Mouse (Mus musculus) cerebellum, adult 18-20 months (tissue): ENCODE measurements around the gene Gzmg.
"Not testable (repeated sequence)": the region's sequence is repeated elsewhere in the genome, so short reads cannot be mapped to it uniquely, and the experiment has no call there.

Source experiments
- DNase-seq, 2 experiments: peaks; one replicate each; pipeline ENCODE4 v3.0.0; 2021

Gene Gzmg

GRCm38 (mm10) chr14:56159479-56159878 lies at the start of gene Gzmg:
Gene Gzmg (minus strand): TSS chr14:56159579.
- DNase-seq: not testable (repeated sequence)

- no peak for DNase-seq
These were observed 46.2 kb upstream of the Gzmg start for GRCm38 (mm10) chr14:56205613-56206012.

- not testable (repeated sequence) for DNase-seq
These were observed 45.6 kb upstream of the Gzmg start for GRCm38 (mm10) chr14:56205021-56205420.

- DNase-seq: peak; percentile 63 to 68
These were observed 44.6 kb upstream of the Gzmg start for GRCm38 (mm10) chr14:56203975-56204374.

- DNase-seq: no peak
These were observed 27.6 kb upstream of the Gzmg start for GRCm38 (mm10) chr14:56186946-56187345.

- no peak for DNase-seq
These were observed 27.1 kb upstream of the Gzmg start for GRCm38 (mm10) chr14:56186521-56186920.

DNA sequence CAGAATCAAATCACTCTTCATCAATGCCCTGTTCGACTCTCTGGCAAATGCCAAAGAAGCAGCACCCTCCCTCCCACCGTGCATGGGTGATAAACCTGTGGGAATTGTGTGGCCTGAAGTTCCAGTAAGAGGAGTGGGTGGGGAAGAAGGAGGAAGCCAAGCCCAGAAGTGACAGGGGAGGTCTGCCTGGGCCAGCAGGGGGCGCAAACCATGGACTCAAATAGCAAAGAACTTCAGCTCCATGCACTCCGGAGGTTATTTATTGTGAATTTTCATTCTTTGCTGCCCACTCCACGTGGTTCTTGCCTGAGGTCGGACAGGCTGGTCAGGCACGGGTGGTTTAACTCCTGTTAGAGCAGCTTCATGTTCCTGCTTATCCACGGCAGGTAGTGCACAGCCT lies 18.3 kb upstream of the Gzmg start:
- DNase-seq: peak; percentile 13 to 17

DNA sequence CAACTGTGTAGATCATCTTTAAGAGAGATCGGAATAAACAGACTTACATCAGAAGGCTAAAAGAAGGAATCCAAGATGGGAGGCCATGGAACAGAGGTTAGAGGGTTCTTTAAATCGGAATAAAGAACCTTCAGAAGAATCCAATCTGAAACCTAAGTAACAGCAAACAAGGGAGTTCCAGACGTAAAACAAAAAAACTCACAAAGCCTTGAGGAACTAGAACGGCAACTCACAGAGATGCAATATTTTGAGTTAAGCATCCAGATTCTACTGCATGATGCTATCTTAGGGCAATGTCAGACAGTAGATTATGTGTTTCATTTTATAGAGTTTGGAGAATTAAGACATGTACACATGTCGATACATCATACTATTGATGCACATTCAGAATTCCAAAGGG lies 15.1 kb upstream of the Gzmg start, which contains the start of gene Gzmn:
Gene Gzmn, minus strand, starts transcription at position 101 of the 400 bp plus-strand sequence.
- no peak for DNase-seq

DNA sequence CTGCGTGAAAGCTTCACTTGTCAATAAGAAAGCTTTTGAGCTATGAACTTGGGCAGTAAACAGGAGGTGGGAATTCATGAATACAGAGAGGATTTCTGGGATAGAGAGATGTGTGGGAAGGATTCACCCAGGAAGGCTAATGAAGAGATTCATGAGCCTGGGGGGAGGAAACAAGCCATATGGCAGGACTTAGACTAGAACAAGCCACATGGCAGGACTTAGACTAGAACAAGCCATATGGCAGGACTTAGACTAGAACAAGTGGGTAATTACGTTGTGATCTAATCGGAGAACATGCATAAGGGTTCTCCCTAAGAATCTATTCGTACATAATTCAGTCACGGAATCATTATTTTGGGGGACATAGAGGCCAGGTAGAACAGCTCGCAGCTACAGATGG lies 14.0 kb upstream of the Gzmg start:
- peak; percentile 27 to 45 for DNase-seq

DNA sequence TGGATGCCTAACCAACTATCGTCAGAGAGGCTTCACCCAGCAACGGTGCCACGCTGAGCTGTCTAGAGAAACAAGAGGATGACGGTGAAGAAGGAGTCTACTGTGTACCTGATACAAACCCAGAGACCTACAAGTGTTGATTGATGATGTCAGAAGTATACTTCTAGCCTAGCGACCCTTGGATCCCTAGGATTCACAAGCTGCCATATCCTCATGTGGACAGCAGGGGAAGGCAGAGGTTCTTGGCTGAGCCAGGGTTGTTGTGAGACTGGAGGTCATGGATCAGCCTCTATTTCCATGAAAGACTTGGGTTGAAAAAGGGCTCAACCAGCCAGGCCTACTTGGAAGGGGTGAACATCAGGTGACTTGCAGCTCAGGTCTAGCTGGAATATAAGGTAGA lies 13.4 kb upstream of the Gzmg start:
- DNase-seq: no peak

GRCm38 (mm10) chr14:56168009-56168408 lies 8.6 kb upstream of the Gzmg start:
- DNase-seq: no peak

DNA sequence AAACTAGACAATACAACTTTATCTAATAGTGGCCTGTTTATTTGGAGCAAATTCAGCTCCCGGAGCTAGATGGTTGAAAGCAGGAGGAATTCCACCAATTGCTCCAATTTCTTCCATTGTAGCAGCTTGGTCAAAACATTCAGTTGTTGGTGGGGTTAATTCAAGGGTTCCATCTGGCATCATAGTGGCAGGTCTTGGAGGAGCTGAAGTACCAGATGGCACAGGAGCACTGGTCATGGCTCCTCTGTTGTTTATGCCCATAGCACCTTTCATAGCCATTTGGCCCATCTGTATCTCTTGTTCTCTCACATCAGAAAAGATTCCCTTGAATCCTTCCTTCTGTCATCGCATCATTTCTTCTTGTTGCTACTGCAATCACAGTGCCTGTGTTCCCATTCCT lies 2.7 kb upstream of the Gzmg start:
- peak; percentile 38 to 57 for DNase-seq

GRCm38 (mm10) chr14:56155340-56155739 lies 4.0 kb downstream of the Gzmg start:
- DNase-seq: no peak

GRCm38 (mm10) chr14:56133675-56134074 lies 25.7 kb downstream of the Gzmg start:
- DNase-seq: not testable (repeated sequence)

DNA sequence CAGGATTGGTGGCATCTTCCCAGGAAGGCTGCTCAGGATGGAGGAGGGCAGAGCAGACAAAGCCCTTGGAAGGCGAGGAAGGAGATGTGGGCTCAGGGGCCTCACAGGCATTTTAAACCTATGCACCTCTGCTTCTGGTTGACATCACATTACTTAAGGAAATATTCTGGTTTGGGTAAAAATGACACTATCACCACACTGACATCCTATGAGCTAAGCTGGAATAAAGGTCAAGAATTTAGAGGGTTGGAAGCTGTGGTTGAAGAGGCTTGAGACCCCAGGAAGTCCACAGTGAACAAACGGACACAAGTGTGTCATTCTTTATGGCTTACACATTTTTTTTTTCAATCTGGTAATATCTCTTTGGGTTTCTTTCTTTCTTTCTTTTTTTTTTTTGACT lies 26.9 kb downstream of the Gzmg start, which contains the start of gene Gzmd:
Gene Gzmd, minus strand, starts transcription at position 101 of the 400 bp plus-strand sequence.
- DNase-seq: not testable (repeated sequence)

DNA sequence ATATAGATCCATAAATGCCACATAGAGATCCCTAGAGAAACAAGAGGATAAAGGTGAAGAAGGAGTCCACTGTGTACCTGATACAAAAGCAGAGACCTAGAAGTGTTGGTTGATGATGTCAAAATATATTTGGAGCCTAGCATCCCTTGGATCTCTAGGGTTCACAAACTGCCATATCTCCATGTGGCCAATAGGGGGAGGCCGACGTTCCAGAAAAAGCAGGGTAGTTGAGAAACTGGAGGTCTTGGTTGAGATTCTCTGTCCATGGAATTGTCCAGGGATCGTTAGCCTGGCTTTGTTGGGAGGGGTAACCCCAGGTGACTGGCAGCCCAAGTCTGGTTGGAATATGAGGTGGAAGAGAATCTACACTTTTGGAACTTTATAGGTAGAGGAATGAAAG lies 31.0 kb downstream of the Gzmg start:
- no peak for DNase-seq

DNA sequence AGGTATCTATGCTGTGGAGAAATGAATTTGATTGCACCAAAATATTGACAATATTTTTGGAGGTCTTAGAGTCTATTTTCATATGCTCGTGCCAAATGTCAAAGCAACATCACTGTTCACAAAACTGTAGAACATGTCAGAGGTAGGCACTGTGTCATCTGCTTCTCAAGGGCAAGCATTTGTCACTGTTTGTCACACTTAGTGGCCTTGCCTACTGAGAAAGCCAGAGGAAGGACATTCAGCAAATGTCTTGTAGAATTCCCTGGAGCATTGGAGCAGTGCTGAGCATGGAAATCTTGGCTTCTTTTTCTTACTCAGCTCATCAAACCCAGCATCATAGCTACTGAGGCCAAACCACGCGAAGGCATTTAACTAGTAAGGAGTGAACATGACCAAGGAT lies 35.9 kb downstream of the Gzmg start:
- DNase-seq: no peak

DNA sequence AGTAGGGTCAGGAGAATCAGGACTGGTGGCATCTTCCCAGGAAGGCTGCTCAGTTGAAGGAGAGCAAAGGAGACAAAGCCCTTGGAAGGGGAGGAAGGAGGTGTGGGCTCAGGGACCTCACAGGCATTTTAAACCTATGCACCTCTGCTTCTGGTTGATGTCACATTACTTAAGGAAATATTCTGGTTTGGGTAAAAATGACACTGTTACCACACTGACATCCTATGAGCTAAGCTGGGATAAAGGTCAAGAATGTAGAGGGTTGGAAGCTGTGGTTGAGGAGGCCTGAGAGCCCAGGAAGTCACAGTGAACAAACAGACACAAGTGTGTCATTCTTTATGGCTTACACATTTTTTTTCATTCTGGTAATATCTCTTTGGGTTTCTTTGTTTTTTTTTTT lies 38.9 kb downstream of the Gzmg start, which contains the start of gene Gzme:
Gene Gzme, minus strand, starts transcription at position 101 of the 400 bp plus-strand sequence.
- DNase-seq: no peak

DNA sequence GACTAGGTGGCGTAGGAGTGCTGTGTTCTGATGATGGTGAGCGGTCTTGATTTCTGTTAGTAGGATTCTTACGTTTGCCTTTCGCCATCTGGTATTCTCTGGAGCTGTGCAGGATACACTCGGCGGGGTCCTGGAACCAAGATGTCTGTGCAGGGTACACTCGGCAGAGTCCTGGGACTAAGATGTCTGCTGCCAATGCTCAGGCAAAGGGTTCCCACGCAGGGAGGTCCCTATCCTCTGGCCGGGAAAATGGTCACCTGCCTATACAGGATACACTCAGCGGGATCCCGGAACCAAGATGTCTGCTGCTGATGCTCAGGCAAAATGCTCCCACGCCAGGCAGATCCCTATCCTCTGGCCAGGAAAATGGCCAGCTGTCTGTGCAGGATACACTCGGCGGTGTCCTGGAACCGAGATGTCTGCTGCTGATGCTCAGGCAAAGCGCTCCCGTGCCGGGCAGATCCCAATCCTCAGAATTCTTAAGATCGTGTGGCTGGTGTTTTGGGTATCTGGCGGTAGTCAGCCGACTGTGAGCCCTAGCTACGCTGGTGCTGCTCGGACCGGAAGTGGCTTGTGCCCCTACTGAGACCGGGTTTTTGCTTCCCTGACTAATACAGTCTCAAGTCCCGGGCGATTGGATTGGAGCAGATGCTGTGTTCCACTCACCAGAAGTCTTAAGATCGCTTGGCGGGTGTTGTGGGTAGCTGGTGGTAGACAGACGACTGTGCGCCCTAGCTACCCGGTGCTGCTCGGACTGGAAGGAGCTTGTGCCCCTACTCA lies 43.7 kb downstream of the Gzmg start:
- DNase-seq: not testable (repeated sequence)
